Mouse (Mus musculus) layer of hippocampus, adult 9-10 months (tissue): Measurements from ENCODE around the gene Nck2.
"Not testable (repeated sequence)": the region's sequence is repeated elsewhere in the genome, so short reads cannot be mapped to it uniquely, and the experiment has no call there.

Experiments
- DNase-seq: peaks from one replicate; pipeline ENCODE4 v3.0.0; 2022; ENCODE audit warnings: low spot score

Nck2 gene

GRCm38 (mm10) chr1:43501920-43502791 is 57.8 kb downstream of the Nck2 start:
- DNase-seq = no peak

- DNase-seq = no peak
These were observed 58.4 kb downstream of the Nck2 start for GRCm38 (mm10) chr1:43502792-43503146.

- no peak for DNase-seq
These were observed 58.9 kb downstream of the Nck2 start for GRCm38 (mm10) chr1:43503261-43503660.

GRCm38 (mm10) chr1:43503676-43504075 is 59.3 kb downstream of the Nck2 start:
- no peak for DNase-seq

- no peak for DNase-seq
These were observed 59.9 kb downstream of the Nck2 start for GRCm38 (mm10) chr1:43504235-43504634.

- no peak for DNase-seq
These were observed 62.3 kb downstream of the Nck2 start for GRCm38 (mm10) chr1:43506638-43507037.

GRCm38 (mm10) chr1:43507809-43508208 is 63.4 kb downstream of the Nck2 start:
- no peak for DNase-seq

- no peak for DNase-seq
These were observed 66.9 kb downstream of the Nck2 start for GRCm38 (mm10) chr1:43511256-43511655.

- no peak for DNase-seq
These were observed 67.3 kb downstream of the Nck2 start for GRCm38 (mm10) chr1:43511667-43512066.

- no peak for DNase-seq
These were observed 73.0 kb downstream of the Nck2 start for GRCm38 (mm10) chr1:43517405-43517804.

GRCm38 (mm10) chr1:43520216-43520988 is 76.0 kb downstream of the Nck2 start:
- no peak for DNase-seq

GRCm38 (mm10) chr1:43520989-43521371 is 76.6 kb downstream of the Nck2 start:
- DNase-seq = no peak

- no peak for DNase-seq
These were observed 77.1 kb downstream of the Nck2 start for GRCm38 (mm10) chr1:43521512-43521911.

GRCm38 (mm10) chr1:43521950-43522349 is 77.6 kb downstream of the Nck2 start:
- DNase-seq = no peak

- no peak for DNase-seq
These were observed 78.6 kb downstream of the Nck2 start for GRCm38 (mm10) chr1:43522976-43523375.

- DNase-seq = no peak
These were observed 80.0 kb downstream of the Nck2 start for GRCm38 (mm10) chr1:43524332-43524731.

GRCm38 (mm10) chr1:43528275-43528674 is 83.9 kb downstream of the Nck2 start:
- DNase-seq = no peak

GRCm38 (mm10) chr1:43529086-43529485 is 84.7 kb downstream of the Nck2 start:
- peak; percentile 20 for DNase-seq

- DNase-seq = no peak
These were observed 86.1 kb downstream of the Nck2 start for GRCm38 (mm10) chr1:43530295-43531020.

- peak; percentile 16 for DNase-seq
These were observed 86.9 kb downstream of the Nck2 start for GRCm38 (mm10) chr1:43531307-43531706.

GRCm38 (mm10) chr1:43532279-43532678 is 87.9 kb downstream of the Nck2 start:
- DNase-seq = no peak

- not testable (repeated sequence) for DNase-seq
These were observed 89.1 kb downstream of the Nck2 start for GRCm38 (mm10) chr1:43533497-43533896.
